Mouse (Mus musculus) adrenal gland (tissue): ENCODE data around the gene Lin28b.
"Not testable (repeated sequence)": the region's sequence is repeated elsewhere in the genome, so short reads cannot be mapped to it uniquely, and the experiment has no call there.

ENCODE experiments used
- intact Hi-C: fragments of 180-260 bp; cut with DNase I; formaldehyde crosslinking; loops from one replicate; pipeline ENCODE4 v1.15.1; 2025

The Lin28b gene

GRCm38 (mm10) chr10:45411741-45412140, 74.5 kb downstream of the Lin28b start:
- intact Hi-C loops: no loop called here

GRCm38 (mm10) chr10:45410624-45411341, 75.4 kb downstream of the Lin28b start:
- intact Hi-C loops: no loop called here

- intact Hi-C loops: no loop called here
These were observed 86.4 kb downstream of the Lin28b start for GRCm38 (mm10) chr10:45399702-45400243.

GRCm38 (mm10) chr10:45398211-45398610, 88.0 kb downstream of the Lin28b start:
- intact Hi-C loops: no loop called here

GRCm38 (mm10) chr10:45382637-45382958, 103.6 kb downstream of the Lin28b start:
- intact Hi-C loops: no loop called here

- intact Hi-C loops: no loop called here
These were observed 104.1 kb downstream of the Lin28b start for GRCm38 (mm10) chr10:45381937-45382636.

GRCm38 (mm10) chr10:45378269-45378668, 107.9 kb downstream of the Lin28b start:
- intact Hi-C loops: loop anchor here (5.0 to 10.0 kb wide), 3 partner anchors 281 to 1083 kb away; no protein-coding TSS in a partner anchor

GRCm38 (mm10) chr10:45372994-45373692, 113.1 kb downstream of the Lin28b start:
- intact Hi-C loops: loop anchor here (5.0 to 10.0 kb wide), 3 partner anchors 321 to 1078 kb away; no protein-coding TSS in a partner anchor

- intact Hi-C loops: loop anchor here (5.0 to 10.0 kb wide), 3 partner anchors 318 to 1076 kb away; no protein-coding TSS in a partner anchor
These were observed 115.7 kb downstream of the Lin28b start for GRCm38 (mm10) chr10:45370545-45370944.

GRCm38 (mm10) chr10:45369639-45370038, 116.6 kb downstream of the Lin28b start:
- intact Hi-C loops: loop anchor here (5.0 to 10.0 kb wide), 3 partner anchors 317 to 1075 kb away; no protein-coding TSS in a partner anchor

- intact Hi-C loops: no loop called here
These were observed 119.0 kb downstream of the Lin28b start for GRCm38 (mm10) chr10:45366987-45367705.

- intact Hi-C loops: no loop called here
These were observed 122.8 kb downstream of the Lin28b start for GRCm38 (mm10) chr10:45363396-45363795.

GRCm38 (mm10) chr10:45356091-45356490, 130.1 kb downstream of the Lin28b start:
- intact Hi-C loops: no loop called here

GRCm38 (mm10) chr10:45348143-45348542, 138.1 kb downstream of the Lin28b start:
- intact Hi-C loops: not testable (repeated sequence)

GRCm38 (mm10) chr10:45345217-45345616, 141.0 kb downstream of the Lin28b start:
- intact Hi-C loops: no loop called here

GRCm38 (mm10) chr10:45344381-45344780, 141.8 kb downstream of the Lin28b start:
- intact Hi-C loops: no loop called here

- intact Hi-C loops: no loop called here
These were observed 147.1 kb downstream of the Lin28b start for GRCm38 (mm10) chr10:45339106-45339505.

- intact Hi-C loops: no loop called here
These were observed 150.5 kb downstream of the Lin28b start, which contains the start of gene Bves for GRCm38 (mm10) chr10:45335434-45336422. Bves (plus strand) TSS chr10:45335772.

- intact Hi-C loops: no loop called here
These were observed 151.3 kb downstream of the Lin28b start for GRCm38 (mm10) chr10:45334925-45335324.
